Mouse (Mus musculus) MEL (cell line): ENCODE data around the gene Fndc3b. TPM values are rescaled to one million over a fixed set of nuclear protein-coding genes. Genes with fewer than 3 reads are reported as not detected.

Source experiments
- DNase-seq: peaks from one replicate; pipeline ENCODE4 v3.0.0; 2011; ENCODE audit warnings: low read depth, low spot score
- H3K27ac ChIP-seq: 2 replicates; pipeline ENCODE4 v1.5.1; 2012; ENCODE audit warnings: low read depth, mild to moderate bottlenecking, control low read depth, low read length, moderate library complexity; ENCODE audit not compliant: control insufficient read depth
- H3K27me3 ChIP-seq, 2 experiments: fragments of 150-350 bp in 1 of 2; sonication (generic) in 1 of 2; 2 replicates each; pipeline ENCODE4 v1.6.1; 2012; ENCODE audit warnings: low read length in 2 of 2, mild to moderate bottlenecking in 2 of 2, improper control_type of control experiment in 1 of 2, moderate library complexity in 1 of 2; ENCODE audit not compliant: insufficient read depth in 2 of 2, control insufficient read depth in 1 of 2
- H3K36me3 ChIP-seq, 2 experiments: 2 replicates each; pipeline ENCODE4 v1.6.1; 2012 to 2014; ENCODE audit warnings: low read length in 2 of 2, improper control_type of control experiment in 1 of 2, inconsistent platforms in 1 of 2, mild to moderate bottlenecking in 1 of 2; ENCODE audit not compliant: insufficient read depth in 2 of 2, control insufficient read depth in 1 of 2
- H3K4me1 ChIP-seq, 2 experiments: fragments of 150-350 bp in 1 of 2; sonication (generic) in 1 of 2; 2 replicates each; pipeline ENCODE4 v1.6.1; 2012; ENCODE audit warnings: low read length in 2 of 2, improper control_type of control experiment in 1 of 2, mild to moderate bottlenecking in 1 of 2; ENCODE audit not compliant: insufficient read depth in 2 of 2, control insufficient read depth in 1 of 2
- H3K4me3 ChIP-seq, 2 experiments: fragments of 150-350 bp in 1 of 2; sonication (generic) in 1 of 2; 2 replicates each; pipeline ENCODE4 v1.5.1; 2012; ENCODE audit warnings: low read depth in 2 of 2, low read length in 2 of 2, mild to moderate bottlenecking in 2 of 2, moderate library complexity in 2 of 2, control low read depth in 1 of 2, improper control_type of control experiment in 1 of 2; ENCODE audit not compliant: control insufficient read depth in 1 of 2, insufficient read depth in 1 of 2
- H3K79me2 ChIP-seq: 2 replicates; pipeline ENCODE4 v1.6.1; 2012; ENCODE audit warnings: mild to moderate bottlenecking, low read length, moderate library complexity; ENCODE audit not compliant: control insufficient read depth, poor library complexity, insufficient read depth
- H3K9ac ChIP-seq: 2 replicates; pipeline ENCODE4 v1.6.1; 2012; ENCODE audit warnings: low read depth, mild to moderate bottlenecking, control low read depth, low read length, moderate library complexity; ENCODE audit not compliant: control insufficient read depth, poor library complexity, severe bottlenecking
- H3K9me3 ChIP-seq: fragments of 150-350 bp; sonication (generic); replicated peaks from 2 replicates; pipeline ENCODE4 v1.6.1; 2012; ENCODE audit warnings: mild to moderate bottlenecking, low read length, improper control_type of control experiment, moderate library complexity; ENCODE audit not compliant: insufficient read depth
- BHLHE40 ChIP-seq: IDR thresholded peaks from 2 replicates; pipeline ENCODE4 v1.6.1; 2012; ENCODE audit warnings: low read depth, mild to moderate bottlenecking, inconsistent platforms, low read length, improper control_type of control experiment, borderline replicate concordance
- GATA1 ChIP-seq: IDR thresholded peaks from 2 replicates; pipeline ENCODE4 v1.6.1; 2011; ENCODE audit warnings: low read depth, low read length, improper control_type of control experiment
- MAZ ChIP-seq: IDR thresholded peaks from 2 replicates; pipeline ENCODE4 v1.6.1; 2012; ENCODE audit warnings: low read depth, mild to moderate bottlenecking, inconsistent platforms, low read length, improper control_type of control experiment
- MEF2A ChIP-seq: IDR thresholded peaks from 2 replicates; pipeline ENCODE4 v1.6.1; 2014; ENCODE audit warnings: low read depth, mild to moderate bottlenecking, inconsistent platforms, low read length, improper control_type of control experiment; ENCODE audit not compliant: poor library complexity, insufficient replicate concordance, severe bottlenecking; ENCODE audit errors: extremely low read depth
- MYB ChIP-seq: IDR thresholded peaks from 2 replicates; pipeline ENCODE4 v1.6.1; 2011; ENCODE audit warnings: mild to moderate bottlenecking, low read depth, low read length, improper control_type of control experiment
- POLR2AphosphoS5 ChIP-seq: IDR thresholded peaks from 2 replicates; pipeline ENCODE4 v1.6.1; 2012; ENCODE audit warnings: low read depth, borderline replicate concordance, mild to moderate bottlenecking, inconsistent platforms, low read length, moderate library complexity, mixed read lengths
- SIN3A ChIP-seq: IDR thresholded peaks from 2 replicates; pipeline ENCODE4 v1.6.1; 2012; ENCODE audit warnings: low read length, improper control_type of control experiment, inconsistent platforms
- TCF12 ChIP-seq: IDR thresholded peaks from 2 replicates; pipeline ENCODE4 v1.6.1; 2014; ENCODE audit warnings: low read depth, mild to moderate bottlenecking, inconsistent platforms, low read length, improper control_type of control experiment, moderate library complexity
- USF1 ChIP-seq: IDR thresholded peaks from 2 replicates; pipeline ENCODE4 v1.6.1; 2014; ENCODE audit warnings: low read depth, mild to moderate bottlenecking, inconsistent platforms, low read length, improper control_type of control experiment, moderate library complexity
- ZKSCAN1 ChIP-seq: IDR thresholded peaks from 2 replicates; pipeline ENCODE4 v1.6.1; 2012; ENCODE audit warnings: low read depth, mild to moderate bottlenecking, inconsistent platforms, low read length, improper control_type of control experiment, moderate library complexity
- polyA plus RNA-seq, 2 experiments: library from polyadenylated mRNA; stranded (reverse) in 1 of 2; unstranded in 1 of 2; fragments of >175 nt in 1 of 2; fragments of >200 nt in 1 of 2; gene quantifications; 2 replicates each; pipeline versions ENCODE4 v1.2.1 to v1.2.4; 2012; ENCODE audit warnings: low replicate concordance in 2 of 2, low read depth in 1 of 2; ENCODE audit not compliant: insufficient read length in 2 of 2, insufficient read depth in 1 of 2, missing spikeins in 1 of 2
- total RNA-seq: library from RNA; depleted of rRNA; stranded (reverse); fragments of 300-350 nt; gene quantifications from 2 replicates; pipeline ENCODE4 v1.2.3, GENCODE M21; 2012

The Fndc3b gene
- total and polyA plus RNA-seq, 3 experiments: not detected

- Histone ChIP-seq H3K36me3 (no peaks in the 10 kb centered on the region), H3K9me3 (no peaks in the 10 kb centered on the region), H3K4me1 (no peaks in the 10 kb centered on the region), H3K79me2 (no peaks in the 10 kb centered on the region), H3K4me3 (no peak overlapping the region), H3K27ac (no peak overlapping the region), H3K27me3 (no peaks in the 10 kb centered on the region), H3K9ac (no peak overlapping the region)
- DNase-seq: no peak
- TF ChIP-seq POLR2AphosphoS5 (no peak), SIN3A (no peak), TCF12 (no peak), BHLHE40 (no peak)
Measured at GRCm38 (mm10) chr3:27694586-27694985, 16.5 kb downstream of the Fndc3b start.

DNA sequence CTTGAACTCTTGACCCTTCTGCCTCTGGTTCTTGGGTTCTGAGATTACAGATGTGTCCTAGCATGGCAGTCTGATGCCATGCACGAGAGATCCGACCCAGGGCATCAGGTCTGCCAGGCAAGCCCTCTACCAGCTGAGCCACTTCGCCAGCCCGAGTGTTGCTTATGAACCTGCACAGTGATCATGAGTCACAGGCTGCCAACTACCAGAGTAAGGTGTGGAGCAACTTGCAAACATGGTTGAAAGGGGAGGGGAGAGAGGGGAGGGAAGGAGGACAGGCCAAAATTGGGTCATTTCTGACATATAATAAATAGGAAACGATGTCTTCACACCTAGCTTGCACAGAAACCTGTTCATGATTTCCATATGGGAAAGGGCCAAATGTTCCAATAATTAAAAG, 17.0 kb downstream of the Fndc3b start:
- Histone ChIP-seq H3K27ac (no peak overlapping the region), H3K9me3 (no peaks in the 10 kb centered on the region), H3K79me2 (no peaks in the 10 kb centered on the region), H3K4me3 (no peak overlapping the region), H3K9ac (no peak overlapping the region), H3K4me1 (no peaks in the 10 kb centered on the region), H3K36me3 (no peaks in the 10 kb centered on the region), H3K27me3 (no peaks in the 10 kb centered on the region)
- no peak for DNase-seq
- no peak for TF ChIP-seq BHLHE40
- TF ChIP-seq MEF2A: no peak
- no peak for TF ChIP-seq MYB
- no peak for TF ChIP-seq MAZ
- TF ChIP-seq GATA1: no peak

GRCm38 (mm10) chr3:27691486-27692160, 19.5 kb downstream of the Fndc3b start:
- no peaks in the 10 kb centered on the region for H3K36me3 ChIP-seq
- H3K79me2 ChIP-seq: no peaks in the 10 kb centered on the region
- no peak for DNase-seq
- H3K9me3 ChIP-seq: no peaks in the 10 kb centered on the region
- no peak for TF ChIP-seq USF1
- no peak for TF ChIP-seq MAZ
- no peak for TF ChIP-seq TCF12
- TF ChIP-seq ZKSCAN1: no peak
- no peak overlapping the region for H3K27ac ChIP-seq
- H3K4me3 ChIP-seq: no peak overlapping the region
- H3K4me1 ChIP-seq: no peaks in the 10 kb centered on the region
- H3K9ac ChIP-seq: no peak overlapping the region
- H3K27me3 ChIP-seq: no peaks in the 10 kb centered on the region
